Mouse (Mus musculus) cerebellum, adult 2 months (tissue): Measurements from ENCODE around the gene Adh5. TPM values are rescaled to one million over a fixed set of nuclear protein-coding genes. Genes with fewer than 3 reads are reported as not detected.

Source experiments
- DNase-seq, 2 experiments: peaks; one replicate each; pipeline ENCODE4 v3.0.0; 2021
- H3K27ac ChIP-seq: fragments of 200-500 bp; 2 replicates; pipeline ENCODE4 v1.5.1; 2012; ENCODE audit warnings: low read length, control low read depth, inconsistent platforms; ENCODE audit not compliant: insufficient read depth
- H3K27me3 ChIP-seq: fragments of 200-500 bp; 2 replicates; pipeline ENCODE4 v1.6.1; 2012; ENCODE audit warnings: inconsistent platforms, mild to moderate bottlenecking, low read length, moderate library complexity; ENCODE audit not compliant: control insufficient read depth, insufficient read depth
- H3K4me1 ChIP-seq: fragments of 200-500 bp; 2 replicates; pipeline ENCODE4 v1.6.1; 2011; ENCODE audit warnings: low read length; ENCODE audit not compliant: control insufficient read depth, insufficient read depth
- H3K4me3 ChIP-seq: fragments of 200-500 bp; replicated peaks from 2 replicates; pipeline ENCODE3; 2011; ENCODE audit warnings: mild to moderate bottlenecking, low read depth, low read length, control low read depth; ENCODE audit not compliant: insufficient read depth
- CTCF ChIP-seq: fragments of 200-500 bp; IDR thresholded peaks from 2 replicates; pipeline ENCODE4 v1.5.1; 2011; ENCODE audit warnings: low read depth, mild to moderate bottlenecking, control low read depth, low read length, moderate library complexity, borderline replicate concordance; ENCODE audit not compliant: insufficient read depth
- POLR2A ChIP-seq: fragments of 200-500 bp; IDR thresholded peaks from 2 replicates; pipeline ENCODE4 v1.6.1; 2011; ENCODE audit warnings: low read length, control low read depth, borderline replicate concordance; ENCODE audit not compliant: insufficient read depth
- WGBS: fragments of 180-500 bp; shearing (Covaris S2); methylation state at CpG from one replicate; pipeline ENCODE4 v1.1.7; 2018; 5-methylcytosine and 5-hydroxymethylcytosine counted together
- polyA plus RNA-seq: library from polyadenylated mRNA; depleted of rRNA; stranded (reverse); fragments of >200 nt; gene quantifications from 2 replicates; pipeline ENCODE4 v1.2.3, GENCODE M21; 2012

Adh5 gene
- polyA plus RNA-seq, 1 experiment = 84.6 TPM

GRCm38 (mm10) chr3:138443465-138443771 lies 525 bp downstream of the Adh5 start:
- Histone ChIP-seq H3K27me3 (no peaks in the 10 kb centered on the region), H3K4me3 (peak overlapping the region; percentile 80), H3K4me1 (0 out of 2 replicates have a peak, but pooled peaks cover 3% of the 10 kb centered on the region), H3K27ac (peak overlapping the region; percentile 80)
- WGBS = 3% methylated on average over 9 of the region's 9 CpGs
- DNase-seq = no peak
- TF ChIP-seq POLR2A (no peak), CTCF (no peak)

- WGBS = 73% methylated on average over 12 of the region's 12 CpGs
- H3K4me3 ChIP-seq = no peak overlapping the region
- 0 out of 2 replicates have a peak, but pooled peaks cover 3% of the 10 kb centered on the region for H3K4me1 ChIP-seq
- TF ChIP-seq CTCF (no peak), POLR2A (no peak)
- H3K27ac ChIP-seq = no peak overlapping the region
- H3K27me3 ChIP-seq = no peaks in the 10 kb centered on the region
- DNase-seq = no peak
Measured at GRCm38 (mm10) chr3:138448077-138448860, 5.4 kb downstream of the Adh5 start.

DNA sequence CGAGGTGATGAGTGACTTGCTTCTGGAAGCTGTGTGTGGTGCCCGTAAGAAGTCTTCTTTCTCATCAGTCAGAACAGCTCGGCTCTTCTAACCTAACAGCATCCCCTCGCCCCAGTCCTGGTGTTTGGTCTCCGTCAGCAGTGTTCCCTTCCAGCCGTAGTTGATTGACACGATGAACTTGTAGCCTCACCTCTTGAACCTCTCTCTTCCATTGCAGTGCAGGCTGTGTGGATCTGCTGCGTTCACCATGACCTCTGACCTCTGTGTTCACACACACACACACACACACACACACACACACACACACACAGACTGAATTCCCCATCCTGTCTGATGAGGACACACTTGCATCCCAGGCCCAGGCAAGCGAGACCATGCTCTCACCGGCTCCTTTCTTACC lies 9.3 kb downstream of the Adh5 start:
- 93% methylated on average over 10 of the region's 10 CpGs for WGBS
- DNase-seq = no peak
- Histone ChIP-seq H3K4me1 (no peaks in the 10 kb centered on the region), H3K4me3 (no peak overlapping the region), H3K27me3 (no peaks in the 10 kb centered on the region), H3K27ac (no peak overlapping the region)
- no peak for TF ChIP-seq POLR2A
- TF ChIP-seq CTCF = no peak

GRCm38 (mm10) chr3:138454234-138454633 lies 11.3 kb downstream of the Adh5 start:
- TF ChIP-seq CTCF (no peak), POLR2A (no peak)
- H3K4me1 ChIP-seq = no peaks in the 10 kb centered on the region
- H3K27me3 ChIP-seq = no peaks in the 10 kb centered on the region
- no peak overlapping the region for H3K4me3 ChIP-seq
- no peak overlapping the region for H3K27ac ChIP-seq
- 95% methylated on average over 1 of the region's 1 CpGs for WGBS
- no peak for DNase-seq

DNA sequence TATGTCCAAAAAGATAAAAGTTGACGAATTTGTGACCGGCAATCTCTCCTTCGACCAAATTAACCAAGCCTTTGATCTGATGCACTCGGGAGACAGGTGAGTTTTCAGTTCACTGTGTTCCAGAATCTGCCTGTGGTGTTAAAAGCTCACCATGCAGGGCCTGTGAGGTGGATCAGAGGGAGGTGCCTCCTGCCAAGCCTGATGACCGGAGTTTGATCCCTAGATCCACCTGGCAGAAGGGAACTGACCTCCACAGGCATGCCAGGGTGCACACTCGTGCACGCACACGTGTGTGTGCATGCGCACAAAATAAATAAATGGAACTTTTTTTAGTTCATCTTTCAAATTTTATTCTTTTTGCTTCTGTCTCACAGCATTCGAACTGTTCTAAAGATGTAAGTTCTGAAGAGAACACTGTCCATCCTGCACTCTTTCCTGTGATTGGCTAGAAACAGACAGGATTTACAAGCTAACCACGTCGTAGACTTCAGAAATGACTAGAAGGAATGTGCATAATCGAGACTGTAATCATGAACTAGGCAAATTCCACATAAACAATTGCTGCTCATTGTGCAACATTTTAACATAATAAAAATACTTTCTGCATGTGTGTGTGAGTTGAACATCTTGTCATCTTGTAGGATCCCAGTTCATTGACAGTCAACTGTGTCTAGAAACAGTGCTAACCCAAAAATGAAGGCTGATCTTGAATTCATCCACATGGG lies 12.0 kb downstream of the Adh5 start:
- Histone ChIP-seq H3K4me1 (peaks cover 5% of the 10 kb centered on the region), H3K4me3 (no peak overlapping the region), H3K27ac (no peak overlapping the region), H3K27me3 (no peaks in the 10 kb centered on the region)
- TF ChIP-seq CTCF (no peak), POLR2A (no peak)
- 87% methylated on average over 13 of the region's 13 CpGs for WGBS
- no peak for DNase-seq

GRCm38 (mm10) chr3:138458441-138458840 lies 15.5 kb downstream of the Adh5 start:
- H3K27me3 ChIP-seq = no peaks in the 10 kb centered on the region
- TF ChIP-seq POLR2A = no peak
- TF ChIP-seq CTCF = no peak
- H3K4me3 ChIP-seq = no peak overlapping the region
- no peak overlapping the region for H3K27ac ChIP-seq
- peaks cover 7% of the 10 kb centered on the region for H3K4me1 ChIP-seq
- 49% methylated on average over 3 of the region's 3 CpGs for WGBS
- DNase-seq = no peak

DNA sequence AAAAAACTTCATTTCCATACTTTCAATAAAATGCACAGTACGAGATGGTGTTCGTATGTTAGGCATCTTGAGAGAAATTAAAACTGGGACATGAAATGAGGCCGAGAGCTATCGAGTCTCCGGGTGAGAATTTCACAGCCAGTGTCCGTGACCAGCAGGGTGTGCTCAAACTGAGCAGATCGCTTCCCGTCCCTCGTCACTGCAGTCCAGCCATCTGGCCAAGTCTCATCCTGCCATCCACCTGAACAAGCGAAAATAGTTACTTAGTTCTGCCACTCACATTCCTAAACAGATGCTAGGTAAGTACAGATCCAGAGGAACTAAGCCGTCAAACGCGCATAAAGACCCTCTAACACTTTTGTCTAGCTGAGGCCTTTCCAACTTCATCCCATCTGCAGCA lies 17.4 kb downstream of the Adh5 start:
- Histone ChIP-seq H3K27ac (no peak overlapping the region), H3K4me1 (peaks cover 7% of the 10 kb centered on the region), H3K27me3 (no peaks in the 10 kb centered on the region), H3K4me3 (no peak overlapping the region)
- peak; percentile 77 to 82 for DNase-seq
- 13% methylated on average over 13 of the region's 13 CpGs for WGBS
- TF ChIP-seq CTCF (peak; percentile 87), POLR2A (no peak)

- Histone ChIP-seq H3K4me3 (no peak overlapping the region), H3K4me1 (peaks cover 7% of the 10 kb centered on the region), H3K27ac (no peak overlapping the region), H3K27me3 (no peaks in the 10 kb centered on the region)
- 94% methylated on average over 3 of the region's 3 CpGs for WGBS
- no peak for DNase-seq
- TF ChIP-seq CTCF (no peak), POLR2A (no peak)
Measured at GRCm38 (mm10) chr3:138461832-138462231, 18.9 kb downstream of the Adh5 start.
